Mouse (Mus musculus) liver, adult 2 months (tissue): ENCODE results near the gene Mbnl2. TPM values are rescaled to one million over a fixed set of nuclear protein-coding genes. Genes with fewer than 3 reads are reported as not detected.
A peak's percentile ranks its signal among the peaks of the same experiment; 100 is the strongest.

Experiments
- DNase-seq: peaks from one replicate; pipeline ENCODE4 v3.0.0-alpha.2; 2011; ENCODE audit warnings: low read depth, low spot score; ENCODE audit errors: extremely low read depth
- H3K27ac ChIP-seq: fragments of 200-500 bp; replicated peaks from 2 replicates; pipeline ENCODE4 v1.5.1; 2012; ENCODE audit warnings: low read depth, mild to moderate bottlenecking, control low read depth, inconsistent platforms, low read length; ENCODE audit not compliant: insufficient read depth
- H3K27me3 ChIP-seq: fragments of 200-500 bp; 2 replicates; pipeline ENCODE4 v1.6.1; 2012; ENCODE audit warnings: mild to moderate bottlenecking, moderate library complexity, low read length, inconsistent platforms; ENCODE audit not compliant: control insufficient read depth, insufficient read depth
- H3K36me3 ChIP-seq: fragments of 200-500 bp; 2 replicates; pipeline ENCODE4 v1.6.1; 2012; ENCODE audit warnings: low read length, inconsistent platforms; ENCODE audit not compliant: control insufficient read depth, insufficient read depth
- H3K4me1 ChIP-seq: fragments of 200-500 bp; 2 replicates; pipeline ENCODE4 v1.6.1; 2011; ENCODE audit warnings: low read length; ENCODE audit not compliant: control insufficient read depth, insufficient read depth
- H3K4me3 ChIP-seq: fragments of 200-500 bp; 2 replicates; pipeline ENCODE4 v1.5.1; 2011; ENCODE audit warnings: low read depth, mild to moderate bottlenecking, control low read depth, low read length, moderate library complexity; ENCODE audit not compliant: insufficient read depth
- H3K79me2 ChIP-seq: fragments of 200-500 bp; 2 replicates; pipeline ENCODE4 v1.6.1; 2012; ENCODE audit warnings: inconsistent platforms, mild to moderate bottlenecking, low read length, moderate library complexity; ENCODE audit not compliant: control insufficient read depth, insufficient read depth
- H3K9ac ChIP-seq: fragments of 200-500 bp; 2 replicates; pipeline ENCODE4 v1.6.1; 2012; ENCODE audit warnings: low read depth, mild to moderate bottlenecking, control low read depth, inconsistent platforms, low read length
- CTCF ChIP-seq: fragments of 200-500 bp; IDR thresholded peaks from 2 replicates; pipeline ENCODE4 v1.5.1; 2011; ENCODE audit warnings: low read depth, low read length, control low read depth
- POLR2A ChIP-seq: fragments of 200-500 bp; IDR thresholded peaks from 2 replicates; pipeline ENCODE4 v1.6.1; 2011; ENCODE audit warnings: low read length, control low read depth; ENCODE audit not compliant: insufficient read depth; ENCODE audit errors: extremely low read depth
- WGBS: fragments of 180-500 bp; shearing (Covaris S2); methylation state at CpG from one replicate; pipeline ENCODE4 v1.1.7; 2018; 5-methylcytosine and 5-hydroxymethylcytosine counted together
- polyA plus RNA-seq: library from polyadenylated mRNA; depleted of rRNA; stranded (reverse); fragments of >200 nt; gene quantifications from 2 replicates; pipeline ENCODE4 v1.2.3, GENCODE M21; 2012
- total RNA-seq: library from RNA; depleted of rRNA; stranded (reverse); fragments of >200 nt; gene quantifications from 2 replicates; pipeline ENCODE4 v1.2.3, GENCODE M21; 2014

Gene Mbnl2
- total and polyA plus RNA-seq, 2 experiments: 17.5 to 35.2 TPM

- Histone ChIP-seq H3K4me3 (no peak overlapping the region), H3K4me1 (peaks cover 13% of the 10 kb centered on the region), H3K27me3 (no peaks in the 10 kb centered on the region), H3K9ac (no peak overlapping the region), H3K36me3 (0 out of 2 replicates have a peak, but pooled peaks cover 5% of the 10 kb centered on the region), H3K27ac (no peak overlapping the region), H3K79me2 (peaks cover 71% of the 10 kb centered on the region)
- TF ChIP-seq CTCF (no peak), POLR2A (no peak)
- DNase-seq: no peak
- 89% methylated on average over 6 of the region's 6 CpGs for WGBS
These were observed 17.2 kb downstream of the Mbnl2 start for GRCm38 (mm10) chr14:120292617-120293195.

GRCm38 (mm10) chr14:120294480-120294879 is 19.0 kb downstream of the Mbnl2 start:
- Histone ChIP-seq H3K9ac (no peak overlapping the region), H3K79me2 (peaks cover 61% of the 10 kb centered on the region), H3K36me3 (0 out of 2 replicates have a peak, but pooled peaks cover 5% of the 10 kb centered on the region), H3K27me3 (no peaks in the 10 kb centered on the region), H3K27ac (no peak overlapping the region), H3K4me1 (peaks cover 15% of the 10 kb centered on the region), H3K4me3 (no peak overlapping the region)
- no peak for TF ChIP-seq POLR2A
- no peak for TF ChIP-seq CTCF
- WGBS: 72% methylated on average over 6 of the region's 6 CpGs
- peak; percentile 58 for DNase-seq

GRCm38 (mm10) chr14:120295355-120296220 is 20.1 kb downstream of the Mbnl2 start:
- DNase-seq: peak; percentile 98
- Histone ChIP-seq H3K79me2 (peaks cover 58% of the 10 kb centered on the region), H3K36me3 (0 out of 2 replicates have a peak, but pooled peaks cover 5% of the 10 kb centered on the region), H3K4me3 (no peak overlapping the region), H3K4me1 (peaks cover 15% of the 10 kb centered on the region), H3K27me3 (no peaks in the 10 kb centered on the region), H3K9ac (no peak overlapping the region), H3K27ac (peak overlapping the region; percentile 23)
- WGBS: 77% methylated on average over 13 of the region's 13 CpGs
- TF ChIP-seq CTCF (no peak), POLR2A (no peak)

GRCm38 (mm10) chr14:120296231-120297006 is 20.9 kb downstream of the Mbnl2 start:
- peak overlapping the region; percentile 25; the same call in 1 of the 2 replicates for H3K27ac ChIP-seq
- peaks cover 51% of the 10 kb centered on the region for H3K79me2 ChIP-seq
- no peaks in the 10 kb centered on the region for H3K27me3 ChIP-seq
- no peak for TF ChIP-seq POLR2A
- no peak for TF ChIP-seq CTCF
- H3K4me1 ChIP-seq: peaks cover 15% of the 10 kb centered on the region
- 0 out of 2 replicates have a peak, but pooled peaks cover 5% of the 10 kb centered on the region for H3K36me3 ChIP-seq
- H3K4me3 ChIP-seq: no peak overlapping the region
- WGBS: 82% methylated on average over 17 of the region's 17 CpGs
- DNase-seq: no peak
- no peak overlapping the region for H3K9ac ChIP-seq

- Histone ChIP-seq H3K27ac (peak overlapping the region; percentile 43; the same call in 1 of the 2 replicates), H3K36me3 (0 out of 2 replicates have a peak, but pooled peaks cover 5% of the 10 kb centered on the region), H3K9ac (no peak overlapping the region), H3K4me3 (no peak overlapping the region), H3K4me1 (peaks cover 14% of the 10 kb centered on the region), H3K79me2 (peaks cover 43% of the 10 kb centered on the region), H3K27me3 (no peaks in the 10 kb centered on the region)
- 70% methylated on average over 16 of the region's 16 CpGs for WGBS
- TF ChIP-seq CTCF (no peak), POLR2A (no peak)
- no peak for DNase-seq
These were observed 21.8 kb downstream of the Mbnl2 start for GRCm38 (mm10) chr14:120297137-120297749.
